Mouse (Mus musculus) embryo, embryonic 10.5 days (tissue): ENCODE measurements around the gene Safb.

Experiments
- DNase-seq: peaks from one replicate; pipeline ENCODE4 v3.0.0-alpha.2; 2015; ENCODE audit warnings: low spot score

The Safb gene

GRCm38 (mm10) chr17:56655311-56655710, 70.7 kb downstream of the Safb start:
- DNase-seq = no peak
